Mouse (Mus musculus): ENCODE measurements around the gene Sectm1b. TPM values are rescaled to one million over a fixed set of nuclear protein-coding genes. Genes with fewer than 3 reads are reported as not detected.
"Not testable (repeated sequence)": the region's sequence is repeated elsewhere in the genome, so short reads cannot be mapped to it uniquely, and the experiment has no call there.

Sectm1b gene
- total RNA-seq (2021): not detected

DNA sequence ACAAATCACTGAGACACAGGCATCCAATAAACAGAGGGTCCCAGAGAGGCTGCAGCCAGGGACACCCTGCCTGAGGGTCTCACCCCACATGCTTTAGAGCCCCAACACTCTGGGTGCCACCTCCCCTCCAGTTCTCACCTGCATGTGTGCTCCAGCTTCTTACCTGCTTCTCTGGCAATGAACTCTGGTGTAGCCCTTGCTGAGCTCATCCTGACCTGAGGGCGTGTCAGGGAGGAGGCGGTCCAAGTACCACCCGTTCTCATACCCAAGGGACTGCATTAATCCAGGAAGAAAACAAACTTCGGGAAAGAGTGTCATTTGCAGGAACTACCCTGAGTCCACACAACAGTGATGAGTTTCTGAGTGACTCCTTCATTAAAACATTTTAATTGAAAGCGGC, at the start of gene Sectm1b:
Gene Sectm1b, minus strand, starts transcription at position 191 of the 400 bp plus-strand sequence.
- intact Hi-C loops (cut with DNase I): no loop called here
- no peak for DNase-seq

- DNase-seq: peak; percentile 89
- intact Hi-C loops (cut with DNase I): no loop called here
These were observed 48.9 kb upstream of the Sectm1b start for GRCm38 (mm10) chr11:121112091-121112775.

- intact Hi-C loops (cut with DNase I): no loop called here
- peak; percentile 28 for DNase-seq
These were observed 48.2 kb upstream of the Sectm1b start for GRCm38 (mm10) chr11:121111601-121112000.

GRCm38 (mm10) chr11:121111051-121111450, 47.7 kb upstream of the Sectm1b start:
- intact Hi-C loops (cut with DNase I): no loop called here
- no peak for DNase-seq

DNA sequence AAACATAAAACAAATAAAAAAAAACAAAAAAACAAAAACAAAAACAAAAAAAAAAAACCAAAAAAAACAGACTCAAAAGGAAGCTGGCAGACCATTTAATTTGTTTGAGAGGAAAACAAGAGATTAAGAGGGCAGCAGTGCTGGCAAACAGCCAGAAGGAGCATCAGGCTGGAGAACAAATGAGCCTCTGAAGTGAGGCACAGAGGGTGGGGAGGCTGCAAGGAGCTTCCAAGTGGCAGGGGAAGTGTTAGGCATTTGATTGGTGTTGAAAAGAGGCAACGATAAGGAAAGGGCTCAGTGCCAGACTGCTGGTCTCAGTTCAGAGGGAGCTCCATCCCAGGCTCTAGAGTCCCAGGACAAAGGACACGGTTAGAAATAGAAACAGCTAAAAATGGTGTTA, 46.6 kb upstream of the Sectm1b start:
- DNase-seq: peak; percentile 82
- intact Hi-C loops (cut with DNase I): no loop called here

GRCm38 (mm10) chr11:121108061-121108460, 44.7 kb upstream of the Sectm1b start:
- DNase-seq: no peak
- intact Hi-C loops (cut with DNase I): no loop called here

GRCm38 (mm10) chr11:121107242-121107641, 43.9 kb upstream of the Sectm1b start:
- DNase-seq; intact Hi-C loops (cut with DNase I): not testable (repeated sequence)

GRCm38 (mm10) chr11:121101124-121101805, 37.9 kb upstream of the Sectm1b start:
- intact Hi-C loops (cut with DNase I): no loop called here
- no peak for DNase-seq

DNA sequence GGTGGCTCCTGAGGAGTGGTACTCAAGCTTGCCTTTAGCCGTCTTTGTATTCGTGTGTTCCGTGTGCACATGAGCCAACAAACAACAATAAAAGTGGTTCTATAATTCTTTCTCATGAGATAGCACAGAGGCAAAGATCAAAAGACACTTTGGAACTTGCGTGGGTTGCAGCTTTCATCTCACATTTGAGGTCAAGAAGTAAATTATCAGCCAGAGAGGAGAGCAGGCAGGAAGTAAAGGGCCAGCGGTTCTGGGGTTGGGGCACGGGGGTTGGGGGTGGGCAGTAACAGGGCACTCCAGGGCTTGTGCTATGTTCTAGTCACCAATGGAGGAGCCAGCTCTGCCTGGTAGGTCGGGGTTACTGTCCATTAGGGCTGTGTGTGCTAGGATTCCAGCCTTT, 37.3 kb upstream of the Sectm1b start:
- intact Hi-C loops (cut with DNase I): no loop called here
- no peak for DNase-seq

DNA sequence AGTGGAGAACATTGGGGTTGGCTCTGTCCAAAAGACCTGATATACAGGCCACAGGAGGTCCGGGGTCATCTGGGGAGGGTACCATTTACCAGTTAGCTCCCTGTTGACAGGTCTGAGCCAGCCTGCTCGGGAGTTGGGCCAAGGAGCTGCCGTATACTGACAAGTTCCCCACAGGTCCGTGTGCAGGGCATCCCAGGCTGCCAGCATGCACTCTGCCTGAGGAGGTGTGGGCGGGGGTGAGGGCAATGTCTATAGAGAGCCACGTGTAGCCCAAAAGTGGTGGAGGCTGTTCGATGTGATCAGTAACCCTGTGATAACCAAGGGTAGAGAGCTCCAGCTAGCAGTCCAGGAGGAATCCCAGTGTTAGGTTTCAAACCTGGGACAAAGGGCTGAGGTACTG, 36.4 kb upstream of the Sectm1b start:
- no peak for DNase-seq
- intact Hi-C loops (cut with DNase I): no loop called here

DNA sequence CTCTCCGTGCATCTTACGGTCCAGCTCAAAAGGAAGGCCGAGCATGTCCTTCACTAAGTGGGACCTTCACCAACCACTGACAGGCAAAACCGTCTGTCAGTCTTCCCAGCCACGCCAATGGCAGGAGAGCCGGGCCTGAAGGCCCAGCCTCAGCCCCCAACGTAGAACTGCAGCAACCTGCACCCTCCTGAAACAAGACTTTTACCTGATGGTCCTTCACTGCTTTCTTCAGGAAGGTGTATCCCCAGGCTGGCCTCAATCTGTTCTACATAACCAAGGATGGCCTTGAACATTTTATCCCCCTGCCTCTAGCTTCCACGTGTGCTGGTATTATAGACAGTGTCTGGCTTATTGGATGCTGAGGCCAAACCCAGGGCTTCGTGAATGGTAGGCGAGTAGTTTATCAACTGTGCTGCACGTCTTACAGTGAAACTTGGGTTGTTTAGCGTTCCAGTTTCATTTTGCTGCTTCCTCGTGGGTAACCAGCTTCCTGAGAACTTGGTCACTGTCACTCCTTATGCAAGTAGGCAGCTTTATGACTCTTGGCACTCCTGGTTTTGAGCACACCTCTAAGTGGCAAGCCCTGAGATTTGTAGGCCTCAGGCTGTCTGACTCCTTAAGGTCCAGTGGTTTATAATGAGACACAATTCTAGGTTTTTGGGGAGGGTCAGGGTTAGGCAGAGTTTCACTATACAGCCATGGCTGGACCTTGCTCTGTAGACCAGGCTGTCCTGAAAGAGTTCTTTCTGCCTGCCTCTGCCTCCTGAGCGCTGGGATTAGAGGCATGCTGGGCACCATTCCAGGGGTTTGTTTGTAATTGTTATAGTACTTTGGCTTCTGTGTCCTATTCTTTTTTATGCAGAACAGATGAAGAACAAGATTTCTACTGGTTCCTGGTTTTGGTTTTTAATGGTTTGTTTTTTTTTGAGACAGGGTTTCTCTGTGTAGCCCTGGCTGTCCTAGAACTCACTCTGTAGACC, 29.5 kb upstream of the Sectm1b start:
- DNase-seq: no peak
- intact Hi-C loops (cut with DNase I): no loop called here

- DNase-seq: no peak
- intact Hi-C loops (cut with DNase I): no loop called here
These were observed 27.6 kb upstream of the Sectm1b start for GRCm38 (mm10) chr11:121090943-121091342.

- no peak for DNase-seq
- intact Hi-C loops (cut with DNase I): no loop called here
These were observed 26.6 kb upstream of the Sectm1b start for GRCm38 (mm10) chr11:121089756-121090546.

- intact Hi-C loops (cut with DNase I): no loop called here
- DNase-seq: no peak
These were observed 25.6 kb upstream of the Sectm1b start for GRCm38 (mm10) chr11:121088997-121089396.

DNA sequence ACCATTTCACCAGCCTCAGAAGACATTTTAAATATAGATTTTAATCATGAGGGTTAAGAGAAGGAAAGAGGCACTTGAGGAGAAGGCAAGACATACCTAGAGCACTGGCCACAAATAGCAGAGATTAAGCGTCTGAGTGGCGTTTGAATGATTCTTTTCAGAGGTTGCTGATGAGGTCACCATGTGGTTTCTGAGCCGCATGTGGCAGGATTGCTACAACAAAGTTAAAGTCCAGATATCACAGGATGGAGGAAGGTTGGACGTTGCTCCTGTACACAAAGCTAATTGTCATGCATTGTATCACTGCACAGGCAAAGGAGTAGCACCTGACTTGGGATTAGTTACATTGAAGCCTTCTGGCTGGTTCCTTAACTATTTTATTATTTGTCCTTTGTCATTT, 22.9 kb upstream of the Sectm1b start:
- no peak for DNase-seq
- intact Hi-C loops (cut with DNase I): no loop called here

- intact Hi-C loops (cut with DNase I): no loop called here
- no peak for DNase-seq
These were observed 21.8 kb upstream of the Sectm1b start for GRCm38 (mm10) chr11:121085181-121085580.

DNA sequence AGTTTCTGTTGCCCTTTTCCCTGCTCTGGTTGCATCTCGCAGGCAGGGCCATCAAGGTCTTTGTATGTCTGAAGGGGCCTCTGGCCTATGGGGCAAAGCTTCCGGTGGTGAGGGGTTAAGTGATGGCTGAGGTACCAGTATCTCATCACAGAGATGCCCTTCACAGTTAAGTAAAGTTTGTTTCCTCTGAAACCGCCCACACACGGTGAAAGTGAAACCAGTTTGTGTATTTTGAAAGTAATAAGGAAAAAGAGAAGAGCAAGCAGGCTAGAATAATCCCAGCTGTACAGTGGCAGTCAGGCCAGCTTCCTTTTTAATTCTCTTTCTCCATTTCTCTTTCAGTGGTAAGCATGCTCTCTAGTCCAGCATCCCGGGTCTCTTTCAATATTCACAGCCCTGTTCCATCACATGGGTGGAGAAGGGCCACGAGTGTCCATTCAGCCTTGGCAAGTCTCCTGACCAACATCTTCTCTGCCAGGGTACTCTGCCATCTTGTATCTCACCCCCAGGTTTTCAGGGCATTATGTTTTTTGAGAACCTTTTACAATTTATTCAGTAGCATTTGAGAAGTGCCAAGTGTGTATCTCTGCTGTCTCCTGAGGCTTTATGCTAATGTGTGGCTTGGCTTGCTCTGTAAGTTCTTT, 19.6 kb upstream of the Sectm1b start:
- no peak for DNase-seq
- intact Hi-C loops (cut with DNase I): no loop called here

DNA sequence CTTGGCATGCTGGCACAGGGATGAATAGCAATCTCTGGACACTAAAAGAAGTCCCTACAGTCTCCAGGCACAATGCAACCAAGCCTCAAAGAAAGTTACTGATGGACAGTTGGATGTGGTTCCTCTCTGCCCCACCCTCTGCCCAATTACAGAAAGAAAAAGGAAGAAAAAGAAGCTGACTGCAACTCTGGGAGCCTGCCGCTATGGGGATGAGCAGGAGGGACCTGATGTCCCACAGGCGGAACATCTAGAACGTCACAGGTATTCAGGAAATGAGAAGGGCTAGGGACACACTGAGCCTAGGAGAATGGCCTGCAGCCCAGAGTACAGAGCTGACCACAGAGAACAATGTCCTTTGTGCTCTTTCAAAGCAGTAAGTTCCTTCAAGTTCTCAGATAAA, 18.9 kb upstream of the Sectm1b start:
- intact Hi-C loops (cut with DNase I): no loop called here
- no peak for DNase-seq

DNA sequence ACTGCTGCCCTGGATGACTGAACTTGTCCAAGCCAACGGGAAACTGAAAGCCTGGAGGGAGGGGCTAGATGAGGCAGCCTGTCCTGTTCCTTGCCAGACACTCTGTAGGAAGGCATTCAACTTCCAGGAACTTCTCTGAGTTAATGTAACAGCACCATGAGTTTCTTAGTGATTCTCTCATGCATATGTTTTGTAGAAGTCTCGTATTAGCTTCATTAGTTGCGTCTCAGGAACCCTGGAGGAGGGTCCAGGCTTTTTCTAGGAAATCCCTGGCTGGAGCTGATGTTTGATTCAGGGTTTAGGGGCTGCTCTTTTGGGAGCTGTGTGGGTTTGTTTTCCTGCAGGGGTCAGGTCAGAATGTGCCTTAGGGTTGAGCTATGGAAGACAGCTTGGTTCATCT, 17.8 kb upstream of the Sectm1b start, which contains the start of gene Sectm1a:
Gene Sectm1a, minus strand, starts transcription at position 101 of the 400 bp plus-strand sequence.
- no peak for DNase-seq
- intact Hi-C loops (cut with DNase I): no loop called here

- DNase-seq: no peak
- intact Hi-C loops (cut with DNase I): no loop called here
These were observed 17.0 kb upstream of the Sectm1b start for GRCm38 (mm10) chr11:121080330-121080729.

Measured in left cerebral cortex, postnatal 4 days (tissue).